Mouse (Mus musculus) kidney, embryonic 16.5 days (tissue): ENCODE results near the gene Hmgn3. TPM values are rescaled to one million over a fixed set of nuclear protein-coding genes. Genes with fewer than 3 reads are reported as not detected.
A peak's percentile ranks its signal among the peaks of the same experiment; 100 is the strongest.

Experiments
- ATAC-seq: fragments of 200-750 bp; cut with Nextera tagmentation; 2 replicates; pipeline ENCODE4 v1.8.0; 2017; ENCODE audit warnings: moderate TSS enrichment; ENCODE audit not compliant: low FRiP score, low TSS enrichment
- H3K27ac ChIP-seq: fragments of 300-500 bp; sonication (generic); 2 replicates; pipeline ENCODE4 v1.5.1; 2014; ENCODE audit warnings: low read length
- H3K27me3 ChIP-seq: fragments of 300-500 bp; sonication (generic); 2 replicates; pipeline ENCODE4 v1.6.1; 2014; ENCODE audit warnings: low read length, control low read depth, mixed read lengths; ENCODE audit not compliant: insufficient read depth
- H3K36me3 ChIP-seq: fragments of 300-500 bp; sonication (generic); 2 replicates; pipeline ENCODE4 v1.6.1; 2014; ENCODE audit warnings: low read length, control low read depth, mixed read lengths; ENCODE audit not compliant: insufficient read depth
- H3K4me1 ChIP-seq: fragments of 300-500 bp; sonication (generic); 2 replicates; pipeline ENCODE4 v1.6.1; 2014; ENCODE audit warnings: low read length, control low read depth, mixed read lengths; ENCODE audit not compliant: insufficient read depth
- H3K4me2 ChIP-seq: fragments of 300-500 bp; sonication (generic); replicated peaks from 2 replicates; pipeline ENCODE4 v1.6.1; 2014; ENCODE audit warnings: low read depth, low read length
- H3K4me3 ChIP-seq: fragments of 300-500 bp; sonication (generic); 2 replicates; pipeline ENCODE4 v1.5.1; 2014; ENCODE audit warnings: mild to moderate bottlenecking, low read length
- H3K9ac ChIP-seq: fragments of 300-500 bp; sonication (generic); replicated peaks from 2 replicates; pipeline ENCODE4 v1.6.1; 2014; ENCODE audit warnings: low read length
- H3K9me3 ChIP-seq: fragments of 300-500 bp; sonication (generic); 2 replicates; pipeline ENCODE4 v1.6.1; 2016; ENCODE audit warnings: low read length, control low read depth
- WGBS: fragments of 180-500 bp; shearing (Covaris S2); extraction: QIAGEN DNeasy Blood & Tissue Kit; methylation state at CpG from one replicate; pipeline ENCODE4 v1.1.7; 2014; 5-methylcytosine and 5-hydroxymethylcytosine counted together
- polyA plus RNA-seq: library from polyadenylated mRNA; unstranded; fragments of >200 nt; fragmentation: Nextera tagmentation; extraction: Ambion mirVana; gene quantifications from 2 replicates; pipeline ENCODE4 v1.2.1, GENCODE M21; 2015

The Hmgn3 gene
- polyA plus RNA-seq, 1 experiment from 2014 or later: 111 TPM

DNA sequence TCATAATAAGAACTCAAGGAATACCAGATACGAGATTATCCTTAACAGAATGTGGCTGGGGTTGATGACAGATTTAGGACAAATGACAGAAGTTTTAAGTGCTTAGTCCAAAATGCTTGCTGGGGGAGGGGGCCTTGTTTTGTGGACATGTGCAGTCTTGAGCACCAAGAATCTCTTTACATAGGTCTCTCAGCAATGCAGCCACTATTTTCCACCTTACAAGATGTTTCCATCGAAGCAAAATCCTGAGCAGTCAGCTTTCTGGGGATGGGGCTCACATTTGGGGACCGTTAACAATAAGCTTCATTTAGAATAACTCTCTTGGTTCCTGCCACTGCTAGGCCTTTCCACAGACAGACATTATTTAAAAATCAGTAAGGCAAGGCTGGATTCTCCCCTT lies 37.7 kb downstream of the Hmgn3 start:
- Histone ChIP-seq H3K9ac (no peak overlapping the region), H3K4me3 (no peak overlapping the region), H3K27me3 (no peaks in the 10 kb centered on the region), H3K27ac (no peak overlapping the region), H3K4me1 (0 out of 2 replicates have a peak, but pooled peaks cover 3% of the 10 kb centered on the region), H3K4me2 (no peak overlapping the region), H3K9me3 (no peaks in the 10 kb centered on the region), H3K36me3 (no peaks in the 10 kb centered on the region)
- WGBS: 78% methylated on average over 3 of the region's 3 CpGs
- no peak for ATAC-seq

DNA sequence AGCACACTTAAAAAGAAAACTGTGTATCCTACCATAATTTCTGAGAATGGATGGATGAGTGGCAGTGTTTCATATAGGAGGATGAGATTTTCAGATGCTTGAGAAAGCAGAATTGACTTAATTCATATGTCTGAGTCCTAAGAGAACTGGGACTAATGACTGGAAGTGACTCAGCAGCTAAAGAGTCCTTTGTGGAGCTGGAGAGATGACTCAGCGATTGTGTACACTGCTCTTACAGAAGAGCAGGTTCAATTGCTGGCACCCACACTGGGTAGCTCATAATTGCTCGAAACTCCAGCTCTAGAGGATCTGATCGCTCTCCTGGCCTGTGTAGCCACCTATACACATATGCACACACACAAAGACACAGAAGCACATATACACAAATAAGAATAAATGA lies 42.7 kb downstream of the Hmgn3 start:
- Histone ChIP-seq H3K9ac (no peak overlapping the region), H3K4me3 (no peak overlapping the region), H3K4me1 (no peaks in the 10 kb centered on the region), H3K4me2 (no peak overlapping the region), H3K9me3 (no peaks in the 10 kb centered on the region), H3K27me3 (no peaks in the 10 kb centered on the region), H3K27ac (no peak overlapping the region), H3K36me3 (no peaks in the 10 kb centered on the region)
- no peak for ATAC-seq
- 80% methylated on average over 3 of the region's 3 CpGs for whole genome bisulfite sequencing

DNA sequence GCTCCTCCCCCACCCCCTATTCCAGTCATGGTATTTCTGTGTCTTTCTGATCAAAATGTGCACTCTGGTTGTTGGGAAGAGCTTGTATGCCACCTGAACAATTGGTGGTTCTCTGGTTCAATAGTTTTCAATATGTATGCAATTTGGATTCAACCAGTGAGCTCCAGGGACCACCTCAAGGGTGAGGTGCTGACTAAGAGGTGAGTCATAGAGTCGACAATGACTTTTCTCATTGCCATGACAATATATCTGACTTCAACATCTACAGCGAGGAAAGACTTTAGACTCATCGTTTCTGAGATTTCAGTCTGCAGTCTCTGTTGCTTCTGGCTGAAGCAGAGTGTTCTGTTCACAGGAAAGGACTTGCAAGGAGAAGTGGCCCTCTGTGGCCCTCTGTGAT lies 44.8 kb downstream of the Hmgn3 start:
- no peak overlapping the region for H3K27ac ChIP-seq
- no peak for ATAC-seq
- H3K27me3 ChIP-seq: no peaks in the 10 kb centered on the region
- no peak overlapping the region for H3K4me3 ChIP-seq
- no peak overlapping the region for H3K9ac ChIP-seq
- H3K9me3 ChIP-seq: no peaks in the 10 kb centered on the region
- WGBS: 91% methylated on average over 3 of the region's 3 CpGs
- no peaks in the 10 kb centered on the region for H3K36me3 ChIP-seq
- no peaks in the 10 kb centered on the region for H3K4me1 ChIP-seq
- no peak overlapping the region for H3K4me2 ChIP-seq

DNA sequence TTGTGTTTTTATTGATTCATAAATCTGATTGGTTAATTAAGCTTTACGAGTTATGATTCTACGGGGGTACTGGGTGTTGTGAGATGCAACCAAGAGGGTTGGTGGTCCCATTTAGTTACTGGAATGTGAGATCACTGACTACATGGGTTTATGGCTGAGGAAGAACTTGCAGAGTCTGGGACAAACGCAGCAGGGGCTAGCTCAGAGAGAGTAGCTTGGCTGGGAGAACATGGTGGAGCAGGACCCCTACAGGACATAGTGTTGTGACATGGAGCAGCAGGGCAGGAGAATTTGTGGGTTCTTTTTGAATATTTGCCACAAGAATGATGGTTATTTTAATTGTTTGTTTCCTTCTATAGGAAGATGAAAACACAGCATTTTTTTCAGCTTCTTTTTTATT lies 45.7 kb downstream of the Hmgn3 start:
- 82% methylated on average over 3 of the region's 3 CpGs for WGBS
- Histone ChIP-seq H3K4me3 (no peak overlapping the region), H3K9me3 (no peaks in the 10 kb centered on the region), H3K9ac (no peak overlapping the region), H3K4me1 (no peaks in the 10 kb centered on the region), H3K27ac (no peak overlapping the region), H3K4me2 (no peak overlapping the region), H3K27me3 (no peaks in the 10 kb centered on the region), H3K36me3 (no peaks in the 10 kb centered on the region)
- ATAC-seq: no peak

DNA sequence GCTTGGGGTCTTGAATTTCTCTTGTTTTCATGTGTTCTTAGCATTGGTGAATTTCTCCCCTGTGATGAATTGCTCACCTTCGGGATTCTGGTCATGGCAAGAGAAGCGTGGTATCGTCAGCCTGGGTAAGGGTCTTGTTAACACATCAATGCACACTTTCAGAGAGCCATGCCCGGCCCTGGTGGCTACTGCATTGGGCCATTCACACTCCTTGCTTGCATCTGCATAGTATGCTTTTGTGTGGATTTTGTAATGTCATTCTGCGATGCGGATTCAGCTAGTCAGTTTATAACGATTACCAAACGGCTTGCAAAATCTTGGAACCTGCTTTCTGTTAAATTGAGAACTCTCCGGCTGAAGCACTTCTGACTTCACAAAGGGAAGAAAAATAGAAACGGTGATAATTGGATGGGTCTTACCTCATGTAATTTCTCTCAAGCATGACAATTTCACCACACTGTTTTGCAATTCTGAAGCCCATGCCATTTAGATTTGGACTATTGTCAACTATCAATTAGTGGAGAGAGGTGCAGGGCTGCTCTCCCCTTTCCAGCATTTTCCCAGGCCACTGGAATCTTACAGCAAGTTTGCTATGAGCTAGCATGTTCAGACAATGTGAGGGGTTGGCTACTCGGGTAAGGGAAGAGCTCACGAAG lies 47.7 kb downstream of the Hmgn3 start:
- WGBS: 89% methylated on average over 12 of the region's 12 CpGs
- no peak overlapping the region for H3K9ac ChIP-seq
- no peak overlapping the region for H3K4me3 ChIP-seq
- no peak for ATAC-seq
- H3K4me2 ChIP-seq: no peak overlapping the region
- H3K4me1 ChIP-seq: no peaks in the 10 kb centered on the region
- H3K36me3 ChIP-seq: no peaks in the 10 kb centered on the region
- H3K9me3 ChIP-seq: no peaks in the 10 kb centered on the region
- no peak overlapping the region for H3K27ac ChIP-seq
- no peaks in the 10 kb centered on the region for H3K27me3 ChIP-seq

DNA sequence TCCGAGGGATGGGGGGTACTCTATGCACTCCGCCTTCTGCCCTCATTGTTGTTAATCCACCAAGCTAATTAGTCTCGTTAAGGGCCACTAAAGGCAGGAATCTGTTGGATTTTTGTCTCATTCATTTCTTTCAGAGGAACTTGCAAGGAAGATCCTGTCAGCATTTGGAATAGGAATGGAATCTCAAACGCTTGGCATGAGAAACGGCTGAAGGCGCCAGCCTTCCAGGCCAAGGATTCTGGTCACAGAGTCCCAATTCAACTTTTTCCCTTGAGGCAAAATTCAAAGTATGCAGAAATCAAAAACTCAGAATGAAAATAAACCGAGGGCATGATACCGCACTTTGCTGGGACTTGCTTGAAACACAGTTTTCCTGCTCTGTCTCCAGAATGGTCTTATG lies 48.7 kb downstream of the Hmgn3 start:
- H3K4me1 ChIP-seq: no peaks in the 10 kb centered on the region
- ATAC-seq: no peak
- no peak overlapping the region for H3K9ac ChIP-seq
- WGBS: 80% methylated on average over 8 of the region's 8 CpGs
- no peak overlapping the region for H3K4me3 ChIP-seq
- H3K9me3 ChIP-seq: no peaks in the 10 kb centered on the region
- H3K27me3 ChIP-seq: no peaks in the 10 kb centered on the region
- H3K4me2 ChIP-seq: no peak overlapping the region
- H3K27ac ChIP-seq: no peak overlapping the region
- H3K36me3 ChIP-seq: no peaks in the 10 kb centered on the region

DNA sequence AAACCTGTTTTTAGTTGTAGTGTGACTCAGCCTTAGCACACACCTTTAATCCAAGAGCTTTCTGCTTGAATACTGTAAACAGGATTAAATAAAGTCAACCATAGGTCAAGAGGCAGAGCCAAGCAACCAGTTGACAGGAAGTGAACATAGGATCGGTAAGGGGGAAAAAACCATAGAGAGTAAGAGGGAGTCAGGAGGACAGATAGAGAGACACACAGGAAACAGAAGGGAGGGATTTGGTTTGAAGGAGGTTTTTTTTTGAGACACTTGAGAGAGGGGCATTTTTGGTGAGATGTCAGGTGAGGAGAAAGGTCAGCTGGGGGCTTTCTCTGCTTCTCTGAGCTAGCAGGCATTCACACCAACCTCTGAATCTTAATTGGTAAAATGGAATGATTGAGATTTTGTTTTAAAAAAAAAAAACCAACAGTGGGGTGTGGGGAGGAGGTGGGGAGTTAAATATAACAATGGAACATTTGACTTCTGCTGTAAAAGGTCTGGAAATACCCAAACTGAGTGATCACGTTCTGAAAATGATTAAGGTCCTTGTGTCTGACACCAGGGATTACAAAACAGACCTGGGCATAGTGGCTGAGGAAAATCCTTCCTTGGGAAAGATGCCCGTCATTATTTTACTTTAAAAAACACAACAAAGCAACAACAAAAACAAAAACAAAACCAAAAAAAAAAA lies 51.7 kb downstream of the Hmgn3 start:
- H3K9ac ChIP-seq: no peak overlapping the region
- no peaks in the 10 kb centered on the region for H3K9me3 ChIP-seq
- no peak overlapping the region for H3K4me2 ChIP-seq
- no peaks in the 10 kb centered on the region for H3K36me3 ChIP-seq
- 75% methylated on average over 3 of the region's 3 CpGs for WGBS
- H3K4me1 ChIP-seq: no peaks in the 10 kb centered on the region
- H3K27me3 ChIP-seq: no peaks in the 10 kb centered on the region
- no peak for ATAC-seq
- H3K4me3 ChIP-seq: no peak overlapping the region
- H3K27ac ChIP-seq: no peak overlapping the region

DNA sequence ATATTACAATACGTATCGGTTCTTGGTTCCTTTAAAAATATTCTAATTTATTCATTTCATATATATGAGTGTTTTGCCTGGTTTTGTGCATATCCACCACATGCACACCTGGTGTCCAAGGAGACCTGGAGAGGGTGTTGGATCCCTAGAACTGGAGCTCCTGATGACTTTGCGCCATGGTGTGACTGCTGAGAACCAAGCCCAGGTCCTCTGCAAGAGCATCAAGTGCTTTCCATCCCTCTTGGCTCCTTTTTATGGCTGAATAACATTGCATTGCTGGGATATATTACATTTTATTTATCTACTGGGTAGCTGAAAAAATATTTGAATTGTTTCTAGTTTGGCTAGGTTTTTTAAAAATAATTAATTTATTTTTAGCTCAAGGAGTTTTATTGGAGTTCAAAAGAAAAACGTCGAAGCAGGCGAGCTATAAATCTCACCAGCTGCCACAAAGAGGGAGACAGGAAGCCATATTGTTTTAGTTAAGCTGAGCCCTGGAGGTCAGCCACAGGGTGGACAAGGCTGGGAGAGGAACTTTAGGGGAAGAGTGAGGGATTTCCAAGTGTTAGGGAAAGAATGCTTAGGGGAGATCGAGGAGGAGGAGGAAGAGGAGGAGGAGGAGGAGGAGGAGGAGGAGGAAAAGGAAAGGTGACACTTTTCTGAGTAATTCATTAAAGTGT lies 62.6 kb downstream of the Hmgn3 start:
- peak; percentile 89 for ATAC-seq
- Histone ChIP-seq H3K4me2 (no peak overlapping the region), H3K9ac (no peak overlapping the region), H3K27ac (peak overlapping the region; percentile 15; the same call in 1 of the 2 replicates), H3K4me3 (no peak overlapping the region), H3K27me3 (no peaks in the 10 kb centered on the region), H3K36me3 (no peaks in the 10 kb centered on the region), H3K4me1 (no peaks in the 10 kb centered on the region), H3K9me3 (no peaks in the 10 kb centered on the region)
- 45% methylated on average over 7 of the region's 7 CpGs for WGBS

DNA sequence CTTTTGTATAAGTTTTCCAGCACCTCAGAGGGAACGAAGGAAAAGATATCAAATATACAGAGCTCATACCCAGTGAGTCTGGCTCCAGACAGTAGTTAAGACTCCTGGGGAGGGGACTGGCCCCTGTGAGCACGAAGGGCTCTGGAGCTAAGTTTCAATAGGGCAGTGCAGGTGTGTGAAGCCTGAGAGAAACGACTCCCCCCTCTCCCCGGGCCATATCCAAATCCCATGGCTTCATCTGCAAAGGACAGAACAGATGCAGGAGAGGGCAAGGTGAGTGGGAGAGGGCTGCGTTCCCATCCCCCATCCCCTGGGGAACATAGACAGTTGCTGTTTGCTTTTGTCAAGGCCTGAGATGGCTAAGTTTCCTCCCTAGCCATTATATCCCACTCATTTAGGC lies 63.4 kb downstream of the Hmgn3 start:
- H3K9ac ChIP-seq: no peak overlapping the region
- H3K36me3 ChIP-seq: no peaks in the 10 kb centered on the region
- ATAC-seq: no peak
- 37% methylated on average over 5 of the region's 5 CpGs for WGBS
- no peaks in the 10 kb centered on the region for H3K9me3 ChIP-seq
- H3K27ac ChIP-seq: no peak overlapping the region
- H3K27me3 ChIP-seq: no peaks in the 10 kb centered on the region
- no peaks in the 10 kb centered on the region for H3K4me1 ChIP-seq
- H3K4me2 ChIP-seq: no peak overlapping the region
- H3K4me3 ChIP-seq: no peak overlapping the region

DNA sequence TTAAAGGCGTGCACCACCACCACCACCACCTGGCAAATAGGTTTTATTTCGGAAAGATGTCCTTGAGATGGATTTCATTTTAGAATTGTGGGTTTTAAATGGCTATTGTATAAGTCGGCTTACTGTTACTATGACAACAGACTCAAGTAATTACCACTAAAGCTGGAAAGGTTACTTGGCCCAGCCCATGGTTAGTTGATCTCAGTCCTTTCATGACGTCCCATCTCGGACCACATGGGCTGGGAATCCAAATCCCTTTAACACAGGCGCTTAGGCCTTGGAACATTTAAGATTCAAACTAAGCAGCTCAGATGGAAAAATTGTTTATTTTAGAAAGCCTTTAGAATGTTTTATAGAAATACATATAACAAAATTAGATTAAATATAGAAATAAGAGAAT lies 64.2 kb downstream of the Hmgn3 start:
- Histone ChIP-seq H3K4me1 (no peaks in the 10 kb centered on the region), H3K9ac (no peak overlapping the region), H3K27ac (no peak overlapping the region), H3K9me3 (no peaks in the 10 kb centered on the region), H3K36me3 (no peaks in the 10 kb centered on the region), H3K4me3 (no peak overlapping the region), H3K27me3 (no peaks in the 10 kb centered on the region), H3K4me2 (no peak overlapping the region)
- ATAC-seq: no peak
- 82% methylated on average over 6 of the region's 6 CpGs for WGBS
